Mouse (Mus musculus) liver, embryonic 14.5 days (tissue): Measurements from ENCODE around the gene Fiz1.

ENCODE experiments used
- CTCF ChIP-seq: IDR thresholded peaks from 2 replicates; pipeline ENCODE4 v1.5.1; 2016; ENCODE audit warnings: antibody characterized with exemption, low read depth, control low read depth
- EP300 ChIP-seq: IDR thresholded peaks from 2 replicates; pipeline ENCODE4 v1.6.1; 2016; ENCODE audit warnings: antibody characterized with exemption, low read depth

DNA sequence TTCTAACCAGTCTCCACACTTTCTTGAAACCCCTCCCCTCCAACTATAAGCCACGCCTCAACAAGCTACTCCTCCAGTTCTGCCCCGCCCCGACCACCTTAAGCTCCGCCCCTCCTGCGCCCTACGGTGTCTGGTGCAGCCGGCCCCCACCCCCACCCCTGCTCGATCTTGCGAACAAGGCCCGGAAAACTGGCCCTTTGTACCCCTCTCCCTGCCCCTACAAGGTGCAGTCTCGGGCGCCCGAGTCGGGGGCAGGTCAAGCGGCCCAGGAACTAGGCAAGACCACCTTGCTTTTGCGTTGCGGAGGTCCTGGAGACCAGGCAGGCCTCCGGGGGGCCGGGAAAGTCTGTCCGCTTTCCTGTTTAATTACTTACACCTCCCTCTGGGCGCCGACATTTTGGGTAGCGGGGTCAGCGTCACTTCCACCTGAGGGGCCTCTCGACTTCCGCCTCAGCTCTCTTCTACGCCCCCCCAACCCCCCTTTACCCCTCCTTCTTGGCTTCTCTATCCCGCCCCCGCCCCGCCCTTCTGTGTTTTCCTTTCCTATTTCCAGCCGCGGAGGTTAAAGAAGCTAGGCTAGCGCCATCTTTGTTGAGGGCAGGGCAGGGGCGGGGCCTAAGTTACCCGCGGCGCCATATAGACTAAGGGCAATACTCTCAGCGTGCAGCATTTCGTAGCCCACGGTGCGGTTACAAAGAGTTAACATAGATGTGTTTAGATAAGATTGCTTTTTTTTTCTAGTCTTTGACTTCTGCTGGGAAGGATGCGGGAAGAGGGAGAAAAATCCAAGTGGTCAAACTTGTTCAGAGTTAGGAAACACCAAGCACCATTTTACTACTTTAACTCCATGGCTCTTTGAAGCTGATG is at the start of gene Fiz1, which contains the start of gene Zfp524:
- TF ChIP-seq CTCF (no peak), EP300 (no peak)
